Mouse (Mus musculus): ENCODE measurements around the gene Fut2. TPM values are rescaled to one million over a fixed set of nuclear protein-coding genes. Genes with fewer than 3 reads are reported as not detected.

Gene Fut2
- total RNA-seq, 2 experiments from 2014 or later, result 0.42 TPM; not detected in 1

DNA sequence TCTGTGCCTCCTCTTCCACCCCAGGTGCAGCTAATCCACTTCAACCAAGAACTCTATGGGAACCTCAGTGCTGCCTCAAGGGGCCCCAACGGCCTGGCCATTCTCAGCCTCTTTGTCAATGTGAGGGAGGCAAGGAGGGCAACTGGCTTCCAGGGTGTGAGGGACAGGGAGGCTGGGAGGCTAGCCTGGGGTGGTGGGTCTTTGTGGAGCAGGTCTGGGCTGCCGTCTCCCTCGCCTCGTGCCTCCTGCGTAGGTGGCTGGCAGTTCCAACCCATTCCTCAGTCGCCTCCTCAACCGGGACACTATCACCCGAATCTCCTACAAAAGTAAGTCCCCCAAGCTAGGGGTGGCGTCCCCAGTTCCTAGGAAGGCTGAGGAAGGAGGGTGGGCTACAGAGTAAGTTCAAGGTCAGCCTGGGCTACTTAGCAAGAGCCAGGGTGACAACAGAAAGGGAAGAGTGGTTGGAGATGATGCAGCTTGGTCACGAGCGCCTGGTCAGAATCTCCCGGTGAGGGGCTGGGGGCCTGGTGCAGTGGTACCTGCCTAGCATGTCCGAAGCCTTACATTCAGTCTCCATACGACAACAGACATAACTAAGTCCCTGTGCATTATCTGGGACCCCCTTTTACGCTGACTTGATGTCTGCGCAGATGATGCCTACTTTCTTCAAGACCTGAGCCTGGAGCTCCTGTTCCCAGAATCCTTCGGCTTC lies 36.8 kb upstream of the Fut2 start:
- DNase-seq (ENCODE audit: low spot score in 2 of 2), result no peak

DNA sequence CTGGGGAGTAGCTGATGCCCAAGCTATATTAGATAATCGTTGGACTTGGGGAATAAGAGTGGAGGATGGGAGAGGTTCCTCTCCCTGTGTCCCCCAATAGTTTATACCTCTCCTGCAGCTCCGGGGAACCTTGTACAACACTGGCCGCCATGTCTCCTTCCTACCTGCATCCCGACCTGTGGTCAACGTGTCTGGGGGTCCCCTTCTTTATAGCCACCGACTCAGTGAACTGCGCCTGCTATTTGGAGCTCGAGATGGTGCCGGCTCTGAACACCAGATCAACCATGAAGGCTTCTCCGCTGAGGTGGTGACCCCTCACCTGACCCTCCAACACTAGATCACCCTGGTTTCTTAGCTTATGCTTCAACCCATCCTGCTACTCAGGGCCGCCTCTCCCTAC lies 36.1 kb upstream of the Fut2 start:
- DNase-seq (ENCODE audit: low spot score in 2 of 2), result no peak

DNA sequence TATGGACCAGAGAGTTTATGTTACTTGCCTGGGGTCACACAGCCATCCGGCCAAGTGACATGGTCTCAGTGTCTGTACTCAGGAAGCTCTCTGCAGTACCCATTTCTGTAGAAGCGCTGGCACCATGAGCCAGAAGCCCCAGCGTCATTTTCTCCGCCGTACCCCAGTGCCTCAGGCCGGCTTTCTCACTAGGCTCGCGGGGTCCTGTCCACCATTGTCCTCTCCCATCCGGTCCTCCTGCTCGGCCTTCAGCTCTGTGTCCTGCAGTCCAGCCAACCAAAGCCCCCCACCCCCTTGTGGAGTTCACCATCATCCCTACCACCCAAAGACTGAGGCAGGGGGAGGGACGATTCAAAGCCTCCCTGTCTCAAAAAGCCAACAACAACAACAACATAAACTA lies 35.4 kb upstream of the Fut2 start:
- no peak for DNase-seq (ENCODE audit: low spot score in 2 of 2)

DNA sequence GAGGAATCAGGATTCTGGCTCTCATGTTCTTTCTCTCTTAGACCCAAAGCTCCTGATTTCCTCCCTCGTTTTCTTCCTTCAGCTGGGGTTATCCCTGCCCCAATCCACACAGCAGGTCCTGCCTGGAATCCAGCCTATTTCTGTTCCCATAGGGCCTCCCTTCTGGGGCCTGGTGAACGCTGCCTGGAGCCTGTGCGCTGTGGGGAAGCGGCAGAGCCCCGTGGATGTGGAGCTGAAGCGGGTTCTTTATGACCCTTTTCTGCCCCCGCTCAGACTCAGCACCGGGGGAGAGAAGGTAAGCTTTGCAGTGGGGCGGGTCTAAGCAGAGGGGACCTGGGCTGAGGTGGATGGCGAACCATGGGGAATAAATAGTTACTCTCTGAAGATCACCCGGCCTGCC lies 34.9 kb upstream of the Fut2 start:
- DNase-seq (ENCODE audit: low spot score in 2 of 2), result no peak

DNA sequence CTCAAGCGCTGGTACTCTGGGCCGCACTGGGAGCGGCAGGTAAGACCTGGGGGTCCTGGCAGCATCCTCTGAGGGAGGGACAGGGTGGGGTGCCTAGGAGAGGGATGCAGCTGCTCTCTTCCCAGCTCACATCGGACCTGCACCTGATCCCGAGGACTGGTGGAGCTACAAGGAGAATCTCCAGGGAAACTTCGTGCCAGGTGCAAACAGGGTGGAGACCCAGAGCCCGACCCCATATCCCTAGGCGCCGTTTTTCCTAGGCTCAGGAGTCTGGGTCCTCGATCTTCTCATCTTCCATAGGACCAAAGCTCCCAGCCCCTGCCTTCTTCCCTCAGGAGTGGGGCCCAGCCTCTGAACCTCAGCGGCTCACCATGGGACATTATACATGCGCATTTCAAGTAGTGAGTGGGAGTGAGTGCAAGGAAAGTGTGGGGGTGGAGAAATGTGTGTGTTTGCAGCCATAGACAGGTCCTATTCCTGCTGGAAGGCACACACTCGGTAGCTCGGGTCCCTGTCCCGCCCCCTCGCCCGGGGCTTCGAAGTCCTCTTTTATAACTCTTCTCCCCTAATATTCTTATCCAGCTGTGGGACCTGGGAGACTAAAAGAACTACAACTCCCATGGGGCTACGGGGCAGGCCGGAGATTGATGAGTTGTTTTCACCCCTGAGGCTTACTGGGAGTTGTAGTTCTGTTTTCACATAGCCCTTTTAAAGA lies 34.3 kb upstream of the Fut2 start:
- DNase-seq (ENCODE audit: low spot score in 2 of 2), result no peak

DNA sequence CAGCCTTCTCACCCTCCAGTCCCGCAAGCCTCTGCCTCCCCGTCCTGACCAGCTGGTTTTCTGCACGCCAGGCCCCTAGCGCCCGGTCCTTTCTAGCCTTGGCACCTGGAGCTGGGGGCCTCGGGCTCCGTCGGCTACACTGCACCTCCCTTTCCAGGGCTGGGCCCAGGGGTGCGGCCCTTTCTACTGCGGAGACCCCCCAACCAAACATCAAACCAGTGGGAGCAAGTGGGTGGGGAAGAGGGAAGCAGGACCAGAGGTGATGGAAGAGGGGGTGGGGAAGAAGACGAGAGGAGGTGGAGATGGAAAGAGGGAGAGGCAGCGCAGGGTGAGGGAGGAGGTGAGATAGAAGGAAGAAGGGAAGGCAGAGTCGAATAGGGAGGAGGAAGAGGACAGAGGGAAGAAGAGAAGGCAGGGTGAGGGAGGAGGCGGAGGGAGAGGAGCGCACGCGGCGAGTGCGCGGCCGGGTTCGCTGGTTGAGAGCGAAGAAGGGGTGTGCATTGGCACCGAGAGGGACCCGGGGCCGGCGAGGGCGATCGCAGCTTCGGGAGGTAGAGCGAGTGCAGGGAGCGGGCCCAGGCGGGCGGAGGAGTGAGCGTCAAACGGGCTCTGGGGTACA lies 33.4 kb upstream of the Fut2 start, which contains the start of gene Car11:
Gene Car11 (plus strand): TSS at position 321 of the 619 bp plus-strand sequence.
- DNase-seq (ENCODE audit: low spot score in 2 of 2), result no peak

DNA sequence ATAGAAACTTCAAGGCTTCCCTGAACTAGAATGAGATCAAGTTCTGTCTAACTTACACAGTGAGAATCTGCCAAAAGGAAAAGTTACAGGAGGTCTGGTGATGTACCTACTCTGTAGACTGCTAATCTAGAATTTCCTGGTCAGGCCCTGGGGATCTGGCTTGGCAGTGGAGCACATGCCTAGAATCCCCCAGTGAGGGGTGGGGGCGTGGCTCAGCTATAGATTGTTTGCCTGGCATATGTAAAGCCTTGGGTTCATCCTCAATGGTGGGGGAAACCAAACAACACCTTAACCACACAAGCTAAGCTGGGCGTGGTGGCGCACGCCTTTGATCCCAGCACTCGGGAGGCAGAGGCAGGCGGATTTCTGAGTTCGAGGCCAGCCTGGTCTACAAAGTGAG lies 31.7 kb upstream of the Fut2 start:
- DNase-seq (ENCODE audit: low spot score in 2 of 2), result no peak

DNA sequence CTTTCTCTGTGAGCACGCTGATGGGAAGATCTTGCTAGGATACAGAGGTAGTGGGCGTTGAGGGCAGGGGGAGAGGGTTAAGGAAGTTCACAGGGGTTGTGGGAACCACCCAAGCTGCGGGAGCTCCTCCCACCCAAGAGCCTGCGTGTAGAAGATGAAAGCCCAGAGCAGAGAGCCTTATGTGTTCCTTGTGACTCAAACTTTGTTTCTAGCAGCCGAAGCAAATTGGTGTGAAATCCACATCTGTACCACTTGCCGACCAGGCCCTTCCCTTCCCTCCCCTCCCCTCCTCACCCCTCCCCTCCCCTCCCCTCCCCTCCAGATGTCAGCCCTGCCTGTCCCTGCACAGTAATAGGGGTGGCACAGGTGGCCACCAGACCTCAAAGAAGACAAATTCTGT lies 28.9 kb upstream of the Fut2 start:
- no peak for DNase-seq (ENCODE audit: low spot score in 2 of 2)

DNA sequence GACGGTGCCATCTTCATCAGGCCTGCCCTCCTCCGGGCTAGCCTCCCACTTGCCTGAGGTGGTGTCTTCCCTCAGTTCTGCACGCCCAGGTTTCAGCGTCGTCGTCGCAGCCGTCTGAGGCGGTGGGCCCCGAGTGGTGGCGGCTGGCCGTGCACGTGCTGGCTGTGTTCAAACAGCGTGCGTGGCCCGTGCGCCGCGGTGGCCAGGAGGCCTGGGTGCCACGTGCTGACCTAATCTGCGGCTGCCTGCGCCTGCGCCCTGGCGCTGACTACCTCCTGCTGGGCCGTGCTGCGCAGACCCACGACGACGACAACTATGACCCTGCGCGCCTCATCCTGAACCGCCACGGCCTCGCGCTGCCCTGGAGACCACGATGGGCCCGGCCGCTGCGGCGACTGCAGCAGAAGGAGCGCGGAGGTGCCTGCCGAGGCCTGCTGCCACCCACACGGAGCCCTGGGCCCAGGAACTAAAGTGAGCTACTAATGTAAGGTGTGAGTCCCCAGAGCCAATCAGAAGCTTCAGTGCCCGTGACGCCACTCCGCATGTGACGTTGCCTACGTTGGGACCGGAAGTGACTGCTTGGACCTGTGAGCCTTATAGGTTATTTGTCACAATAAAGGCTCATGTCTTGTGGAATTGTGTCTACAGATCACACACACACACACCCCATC lies 27.9 kb upstream of the Fut2 start, which contains the start of gene Sec1:
Gene Sec1 (minus strand): TSS at position 482 of the 671 bp plus-strand sequence.
- DNase-seq (ENCODE audit: low spot score in 2 of 2), result no peak

DNA sequence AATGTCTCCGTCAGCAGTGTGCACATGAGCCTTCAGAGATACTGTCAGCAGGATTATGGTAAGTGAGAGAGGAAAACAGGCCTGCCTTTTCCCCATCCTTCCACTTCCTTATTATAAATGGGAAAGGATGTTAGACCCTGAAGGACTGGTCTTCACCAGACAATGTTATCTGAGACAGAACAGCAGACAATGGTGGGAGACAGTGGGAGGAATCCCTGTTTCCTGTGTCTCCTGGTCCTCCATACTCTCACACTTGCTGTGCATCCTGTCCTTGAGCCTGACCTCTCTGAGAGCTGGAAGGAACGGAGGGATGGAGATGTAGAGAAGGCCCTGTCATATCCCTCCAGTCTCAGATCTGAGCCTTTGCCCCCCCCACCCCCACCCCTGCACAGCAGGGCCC lies 26.2 kb upstream of the Fut2 start:
- DNase-seq (ENCODE audit: low spot score in 2 of 2), result no peak

DNA sequence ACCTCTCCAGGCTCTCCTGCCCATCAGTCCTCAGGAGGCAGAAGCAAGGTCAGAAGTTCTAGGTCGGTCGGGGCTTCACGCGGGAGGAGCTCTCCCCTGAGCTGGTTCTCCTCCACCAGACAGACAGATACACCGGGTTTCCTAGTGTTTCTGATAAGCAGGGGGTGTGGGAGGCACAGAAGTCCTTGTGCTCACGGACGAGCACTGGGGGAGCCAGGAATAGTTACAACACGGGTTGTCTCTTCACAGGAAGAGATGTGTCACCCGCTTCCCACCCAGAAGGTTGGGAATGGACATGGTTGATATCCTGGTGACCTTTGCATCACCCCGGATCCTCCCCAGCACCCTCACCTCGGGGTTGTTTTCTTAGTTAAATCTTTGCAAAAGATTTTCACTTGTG lies 23.6 kb upstream of the Fut2 start:
- no peak for DNase-seq (ENCODE audit: low spot score in 2 of 2)

DNA sequence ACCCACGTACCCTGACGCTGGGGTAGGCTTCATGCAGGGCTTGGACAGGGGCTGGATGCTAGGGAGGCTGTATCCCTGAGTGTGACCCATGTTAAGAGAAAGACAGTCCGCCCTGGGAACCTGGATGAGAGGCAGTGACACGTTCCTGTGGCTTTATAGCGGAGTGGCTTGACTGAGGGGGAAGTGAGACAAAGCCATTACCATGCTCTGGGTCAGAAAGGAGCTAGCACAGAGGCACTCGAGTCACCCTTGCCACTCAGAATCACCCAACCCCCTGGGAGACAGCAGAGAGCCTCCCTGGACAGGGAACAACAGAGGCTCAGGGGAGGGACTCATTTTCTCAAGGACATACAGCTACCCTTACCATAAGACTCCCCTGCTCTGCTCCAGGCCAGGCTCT lies 22.9 kb upstream of the Fut2 start:
- no peak for DNase-seq (ENCODE audit: low spot score in 2 of 2)

DNA sequence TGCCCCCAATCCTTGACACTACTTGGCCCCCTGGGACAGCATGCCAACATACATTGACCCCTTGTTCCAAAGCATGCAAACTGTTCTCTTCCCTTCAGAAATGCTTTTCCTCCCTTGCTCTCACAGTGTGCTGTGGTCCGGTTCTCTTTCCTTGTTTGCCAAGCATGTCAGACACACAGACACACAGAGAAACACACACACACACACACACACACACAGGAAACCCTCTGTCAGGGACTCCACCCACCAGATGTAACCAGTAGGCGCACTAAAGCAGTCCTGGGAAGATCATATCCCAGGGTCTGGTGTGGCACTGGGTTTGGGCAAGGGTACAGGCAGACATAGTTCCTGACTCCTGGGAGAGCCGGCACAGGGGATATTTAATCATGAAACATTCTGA lies 20.6 kb upstream of the Fut2 start:
- no peak for DNase-seq (ENCODE audit: low spot score in 2 of 2)

DNA sequence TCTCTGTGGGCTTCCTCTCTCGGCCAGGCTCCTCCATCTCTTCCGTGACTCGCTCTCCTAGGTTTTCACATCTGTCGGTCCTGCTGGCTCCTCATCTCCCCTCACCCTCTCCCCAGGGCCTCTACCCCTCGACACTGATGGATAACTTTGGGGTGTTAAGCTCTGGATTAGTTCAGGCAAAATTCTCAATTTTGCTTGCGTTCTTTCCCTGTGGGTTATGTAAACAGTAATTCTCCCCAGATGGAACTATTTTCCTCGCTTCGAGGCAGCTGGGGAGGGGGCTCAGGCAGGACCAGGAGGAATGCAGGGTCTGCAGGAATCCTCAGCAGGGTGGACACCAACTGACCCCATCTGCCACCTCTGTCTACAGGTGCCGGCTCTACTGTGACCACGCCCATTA lies 19.6 kb upstream of the Fut2 start:
- no peak for DNase-seq (ENCODE audit: low spot score in 2 of 2)

DNA sequence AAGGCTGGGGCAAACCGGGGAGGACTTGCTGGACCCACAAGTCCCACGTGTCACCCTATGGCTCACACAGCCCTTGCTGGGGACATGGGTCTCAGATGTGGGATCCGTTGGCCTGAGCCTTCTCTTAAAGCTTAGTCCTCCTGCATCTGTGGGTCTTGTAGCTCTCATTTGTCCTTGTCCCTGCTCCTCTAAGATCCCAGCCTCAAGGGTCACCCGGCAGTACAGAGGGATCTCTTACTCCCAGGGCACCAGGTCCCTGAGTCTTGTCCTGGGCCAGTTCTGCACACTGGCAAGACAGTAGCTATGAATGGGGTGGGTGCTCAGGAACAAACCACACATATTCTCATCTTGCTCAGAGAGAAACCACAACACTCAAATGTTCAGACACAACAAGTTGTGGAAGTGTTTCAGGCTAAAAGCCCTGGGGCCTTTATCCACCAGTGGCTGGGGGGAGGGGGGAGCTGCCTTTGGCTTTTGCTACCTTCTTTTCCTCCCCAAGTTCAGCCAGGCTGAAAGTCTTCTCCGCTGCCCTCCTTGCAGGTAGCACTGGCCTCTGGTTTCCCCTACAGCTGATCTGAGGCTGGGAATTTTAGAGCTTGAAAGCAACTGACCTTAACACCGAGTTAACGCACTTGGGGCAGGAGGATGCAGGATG lies 17.3 kb upstream of the Fut2 start, which contains the start of gene Ntn5:
Gene Ntn5 (plus strand): TSS at position 627 of the 655 bp plus-strand sequence.
- no peak for DNase-seq (ENCODE audit: low spot score in 2 of 2)

DNA sequence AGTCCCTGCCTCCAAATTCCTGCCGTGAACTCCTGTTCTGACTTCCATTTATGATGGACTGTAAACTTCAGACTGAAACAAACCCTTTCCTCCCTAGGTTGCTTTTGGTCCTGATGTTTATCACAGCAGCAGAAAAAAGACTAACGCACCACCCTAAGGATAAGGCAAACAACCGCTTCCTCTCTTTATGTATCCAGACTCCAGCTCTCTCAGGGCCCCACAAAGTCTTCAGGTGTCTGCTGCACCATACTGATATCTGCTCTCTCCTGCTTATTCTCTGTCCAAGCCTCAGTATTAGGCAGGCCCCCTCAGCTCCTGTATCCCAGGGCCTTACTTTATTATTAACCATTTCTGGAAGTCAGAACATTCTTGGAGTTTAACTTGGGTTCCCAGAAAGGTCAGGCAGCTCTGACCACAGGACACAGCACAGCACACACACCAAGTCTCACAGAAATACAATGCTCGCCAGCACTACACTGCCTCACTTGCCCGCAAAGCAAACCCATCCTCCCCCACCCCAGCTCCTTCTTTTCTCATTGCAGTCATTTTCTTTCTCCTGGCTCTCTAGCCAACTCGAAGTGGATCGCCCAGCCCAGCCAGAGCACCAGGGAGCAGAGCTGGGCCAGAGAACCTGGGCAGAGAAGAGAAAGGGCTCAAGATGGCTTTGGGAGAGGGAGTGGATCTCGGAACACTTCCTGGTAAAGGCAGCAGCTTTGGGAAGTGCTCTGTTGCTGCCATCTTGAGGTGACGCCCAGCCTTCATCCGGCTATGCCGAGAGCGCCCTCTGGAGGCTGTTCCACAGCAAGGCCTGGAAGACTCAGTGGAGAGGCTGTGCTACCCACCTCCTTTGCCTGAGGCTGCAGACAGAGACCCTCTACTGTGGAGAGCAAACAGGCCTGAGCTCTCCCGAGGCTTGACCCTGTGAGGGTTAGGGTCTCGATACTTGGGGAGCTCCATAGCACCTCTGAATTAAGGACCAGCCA lies 16.2 kb upstream of the Fut2 start:
- DNase-seq (ENCODE audit: low spot score in 2 of 2), result peak; percentile 66 to 82

DNA sequence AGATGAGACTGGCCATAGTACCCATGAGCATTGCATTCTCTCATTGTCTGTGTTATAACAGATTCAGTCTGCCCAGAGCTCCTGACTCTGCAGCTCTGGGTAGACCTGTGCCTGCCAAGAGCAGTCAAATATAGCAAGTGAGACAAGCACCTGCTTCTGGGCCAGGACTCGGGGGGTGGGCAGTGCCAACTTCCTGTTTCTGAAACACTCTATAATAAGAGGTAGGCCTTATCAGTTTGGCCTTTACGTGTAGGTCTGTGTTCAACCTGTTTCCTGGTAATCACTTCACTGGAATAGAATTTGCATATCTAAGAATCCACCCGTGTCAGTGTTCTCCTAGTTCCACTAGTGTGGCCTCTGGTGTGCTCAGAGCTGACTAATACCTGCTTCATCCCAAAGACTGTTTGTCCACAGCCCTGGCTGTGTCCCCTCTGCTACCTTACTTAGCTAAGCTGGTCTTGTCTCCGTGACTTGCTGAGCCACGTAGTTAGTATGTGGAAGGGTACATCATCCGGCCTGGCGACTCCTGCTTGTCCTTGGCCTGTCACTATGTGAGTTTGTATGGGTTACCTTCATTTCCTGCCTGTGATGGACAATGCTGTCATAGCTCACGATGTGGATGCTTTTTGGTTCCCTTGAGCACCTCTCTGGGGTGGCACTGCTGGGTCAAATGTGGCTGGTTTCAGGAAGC lies 15.0 kb upstream of the Fut2 start:
- no peak for DNase-seq (ENCODE audit: low spot score in 2 of 2)

DNA sequence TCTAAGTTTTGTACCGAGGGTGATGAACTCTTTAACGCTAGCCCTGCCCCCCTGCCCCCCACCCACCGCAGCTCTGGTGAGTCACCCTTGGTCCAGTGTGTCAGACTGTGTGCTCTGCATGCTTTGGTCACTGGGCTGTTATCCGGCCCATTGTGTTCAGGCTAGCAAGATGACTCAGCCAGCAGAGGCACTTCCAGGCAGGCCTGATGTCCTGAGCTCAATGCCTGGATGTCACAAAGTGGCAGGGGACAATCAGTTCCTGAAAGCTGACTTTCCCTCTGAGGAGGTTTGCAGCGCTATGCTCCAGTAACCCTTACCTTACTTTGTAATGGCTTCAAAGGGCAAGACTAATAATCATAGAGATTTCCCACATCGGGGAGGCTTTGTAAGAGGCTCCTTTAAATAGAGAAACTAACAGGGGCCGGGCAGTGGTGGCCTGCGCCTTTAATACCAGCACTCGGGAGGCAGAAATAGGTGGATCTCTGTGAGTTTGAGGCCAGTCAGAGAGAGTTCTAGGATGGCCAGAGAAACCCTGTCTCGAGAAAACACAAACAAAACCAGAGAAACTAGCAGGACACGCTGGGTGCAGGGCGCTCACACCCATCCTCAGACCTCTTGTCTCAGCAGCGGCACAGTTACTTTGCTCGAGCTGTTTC lies 13.9 kb upstream of the Fut2 start:
- no peak for DNase-seq (ENCODE audit: low spot score in 2 of 2)

DNA sequence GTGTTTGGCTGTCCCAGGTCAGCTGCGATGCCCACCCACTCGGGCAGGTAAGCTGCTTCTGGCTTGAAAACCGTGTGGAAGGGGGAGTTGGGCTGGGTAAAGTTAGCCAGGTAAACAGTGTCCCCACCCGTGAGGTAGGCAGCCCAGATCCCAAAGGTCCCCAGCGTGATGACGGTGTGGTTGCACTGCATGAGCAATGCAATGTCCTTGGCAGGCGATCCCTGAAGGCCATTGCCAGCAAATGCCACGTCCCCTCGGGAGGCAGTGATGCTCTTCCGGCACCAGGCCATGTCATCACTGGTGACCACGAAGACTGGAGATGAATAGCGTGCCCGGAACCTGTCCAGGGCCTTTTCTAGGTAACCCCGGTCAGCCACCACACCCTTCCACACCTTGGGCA lies 12.3 kb upstream of the Fut2 start:
- DNase-seq (ENCODE audit: low spot score in 2 of 2), result no peak
